Mouse (Mus musculus) hindbrain, embryonic 12.5 days (tissue): ENCODE results near the gene Pola2. TPM values are rescaled to one million over a fixed set of nuclear protein-coding genes. Genes with fewer than 3 reads are reported as not detected.

Experiments
- ATAC-seq: fragments of 200-750 bp; cut with Nextera tagmentation; 2 replicates; pipeline ENCODE4 v1.8.0; 2017; ENCODE audit warnings: moderate TSS enrichment; ENCODE audit not compliant: low FRiP score
- H3K27ac ChIP-seq: fragments of 300-500 bp; sonication (generic); 2 replicates; pipeline ENCODE4 v1.5.1; 2016; ENCODE audit warnings: mild to moderate bottlenecking
- H3K27me3 ChIP-seq: fragments of 300-500 bp; sonication (generic); 2 replicates; pipeline ENCODE4 v1.6.1; 2016; ENCODE audit warnings: mild to moderate bottlenecking
- H3K36me3 ChIP-seq: fragments of 300-500 bp; sonication (generic); 2 replicates; pipeline ENCODE4 v1.6.1; 2016; ENCODE audit warnings: mild to moderate bottlenecking
- H3K4me1 ChIP-seq: fragments of 300-500 bp; sonication (generic); 2 replicates; pipeline ENCODE4 v1.6.1; 2016
- H3K4me2 ChIP-seq: fragments of 300-500 bp; sonication (generic); replicated peaks from 2 replicates; pipeline ENCODE4 v1.6.1; 2016; ENCODE audit warnings: mild to moderate bottlenecking
- H3K4me3 ChIP-seq: fragments of 300-500 bp; sonication (generic); 2 replicates; pipeline ENCODE4 v1.5.1; 2016; ENCODE audit warnings: mild to moderate bottlenecking
- H3K9ac ChIP-seq: fragments of 300-500 bp; sonication (generic); 2 replicates; pipeline ENCODE4 v1.6.1; 2016; ENCODE audit warnings: mild to moderate bottlenecking, moderate library complexity
- H3K9me3 ChIP-seq: fragments of 300-500 bp; sonication (generic); replicated peaks from 2 replicates; pipeline ENCODE4 v1.6.1; 2016; ENCODE audit warnings: mild to moderate bottlenecking
- WGBS: fragments of 180-500 bp; shearing (Covaris S2); methylation state at CpG from one replicate; pipeline ENCODE4 v1.1.7; 2016; 5-methylcytosine and 5-hydroxymethylcytosine counted together
- polyA plus RNA-seq: library from polyadenylated mRNA; unstranded; fragments of >200 nt; fragmentation: Nextera tagmentation; extraction: Ambion mirVana; gene quantifications from 2 replicates; pipeline ENCODE4 v1.2.1, GENCODE M21; 2016

The Pola2 gene
- polyA plus RNA-seq, 1 experiment from 2014 or later: 49.2 TPM

DNA sequence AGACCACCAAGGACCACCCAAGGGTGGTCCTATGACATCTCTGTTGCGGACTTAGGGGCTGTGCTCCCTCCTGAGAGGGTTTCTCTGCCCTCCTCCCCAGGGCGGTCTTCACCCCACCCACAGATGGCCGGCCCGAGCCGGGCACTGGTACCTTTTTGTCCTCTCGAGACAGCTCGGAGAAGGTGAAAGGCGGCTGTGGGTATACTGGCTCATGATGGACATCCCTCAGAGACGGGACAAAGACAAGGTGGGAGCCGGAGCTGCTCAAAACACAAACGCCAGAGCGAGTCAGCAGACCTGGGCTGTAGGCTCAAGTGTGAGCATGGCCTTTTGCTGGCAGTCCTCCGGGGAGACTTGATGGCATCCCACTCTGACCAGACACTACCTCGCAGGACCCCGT is 20.6 kb downstream of the Pola2 start:
- Histone ChIP-seq H3K4me2 (no peak overlapping the region), H3K36me3 (peaks cover 41% of the 10 kb centered on the region), H3K9me3 (no peaks in the 10 kb centered on the region), H3K27me3 (no peaks in the 10 kb centered on the region), H3K4me3 (no peak overlapping the region), H3K4me1 (0 out of 2 replicates have a peak, but pooled peaks cover 2% of the 10 kb centered on the region), H3K27ac (no peak overlapping the region), H3K9ac (no peak overlapping the region)
- WGBS: 92% methylated on average over 15 of the region's 15 CpGs
- ATAC-seq: no peak

DNA sequence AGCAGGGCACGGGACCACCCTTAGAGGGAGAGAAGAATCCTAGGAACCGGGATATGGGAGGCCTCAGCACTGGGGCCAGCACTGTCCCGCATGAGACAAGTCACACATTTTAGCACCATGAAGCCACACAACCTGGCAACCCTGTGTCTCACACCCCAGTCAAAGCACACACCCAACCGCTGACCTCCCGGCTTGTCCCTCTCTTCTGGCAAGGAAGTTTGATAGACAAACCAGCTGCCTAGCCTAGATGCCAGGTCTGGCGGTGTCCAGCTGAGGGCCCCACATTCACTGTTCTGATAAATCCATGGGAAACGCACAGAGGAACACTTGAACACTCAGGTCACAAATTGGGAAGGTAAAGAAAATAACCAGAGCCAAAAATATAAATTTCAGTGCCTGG is 21.4 kb downstream of the Pola2 start:
- 91% methylated on average over 7 of the region's 7 CpGs for WGBS
- ATAC-seq: no peak

DNA sequence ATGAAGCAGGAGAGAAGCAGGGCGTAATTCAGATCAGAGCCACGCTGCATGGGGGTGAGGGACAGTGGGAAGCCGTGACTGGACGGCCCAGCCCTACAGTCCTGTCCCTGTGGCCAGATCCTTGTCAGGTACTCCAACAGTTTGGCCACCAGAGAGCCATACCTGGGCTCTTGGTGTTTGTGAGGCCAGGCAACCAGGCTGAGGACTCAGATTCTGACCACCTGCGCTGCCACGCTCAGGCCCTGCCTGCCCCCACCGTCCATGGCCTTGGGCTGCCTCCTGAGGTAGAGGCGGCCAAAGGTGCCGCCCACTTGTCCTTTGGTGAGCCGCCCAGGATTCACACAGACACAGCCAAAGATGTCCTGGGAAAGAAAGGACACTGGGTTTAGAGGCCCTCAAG is 23.3 kb downstream of the Pola2 start:
- Histone ChIP-seq H3K4me2 (no peak overlapping the region), H3K9ac (no peak overlapping the region), H3K4me3 (no peak overlapping the region), H3K4me1 (peaks cover 13% of the 10 kb centered on the region), H3K27ac (no peak overlapping the region), H3K27me3 (no peaks in the 10 kb centered on the region), H3K9me3 (no peaks in the 10 kb centered on the region), H3K36me3 (peaks cover 24% of the 10 kb centered on the region)
- WGBS: 91% methylated on average over 10 of the region's 10 CpGs
- ATAC-seq: no peak

More for the DNA sequence above, 21.4 kb downstream of the Pola2 start:
- H3K4me1 ChIP-seq: peaks cover 9% of the 10 kb centered on the region
- no peak overlapping the region for H3K27ac ChIP-seq
- no peak overlapping the region for H3K4me3 ChIP-seq
- peaks cover 35% of the 10 kb centered on the region for H3K36me3 ChIP-seq
- no peak overlapping the region for H3K4me2 ChIP-seq
- H3K9ac ChIP-seq: no peak overlapping the region
- H3K9me3 ChIP-seq: no peaks in the 10 kb centered on the region
- H3K27me3 ChIP-seq: no peaks in the 10 kb centered on the region

DNA sequence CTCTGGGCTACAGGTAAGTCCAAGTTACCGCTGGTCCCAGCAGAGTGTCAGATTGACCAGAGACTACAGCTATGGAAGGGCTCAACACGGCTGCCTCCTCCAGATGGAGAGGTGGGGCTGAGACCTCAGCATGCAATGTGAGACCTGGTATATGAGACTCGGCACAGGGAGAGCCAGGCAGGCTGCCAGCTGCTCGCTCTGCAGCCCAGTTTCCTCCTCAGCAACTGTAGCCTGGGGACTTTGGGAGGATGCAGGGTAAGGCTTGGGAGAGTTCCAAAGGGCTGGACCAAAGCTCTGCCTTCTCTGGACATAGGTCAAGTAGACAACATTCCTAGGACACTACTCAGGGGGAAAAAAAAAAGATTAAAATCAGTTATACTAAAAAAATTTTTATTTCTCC is 23.8 kb downstream of the Pola2 start:
- peaks cover 16% of the 10 kb centered on the region for H3K4me1 ChIP-seq
- H3K9ac ChIP-seq: no peak overlapping the region
- H3K4me3 ChIP-seq: no peak overlapping the region
- no peak for ATAC-seq
- 76% methylated on average over 4 of the region's 4 CpGs for WGBS
- H3K9me3 ChIP-seq: no peaks in the 10 kb centered on the region
- no peaks in the 10 kb centered on the region for H3K27me3 ChIP-seq
- no peak overlapping the region for H3K27ac ChIP-seq
- H3K4me2 ChIP-seq: no peak overlapping the region
- peaks cover 22% of the 10 kb centered on the region for H3K36me3 ChIP-seq

DNA sequence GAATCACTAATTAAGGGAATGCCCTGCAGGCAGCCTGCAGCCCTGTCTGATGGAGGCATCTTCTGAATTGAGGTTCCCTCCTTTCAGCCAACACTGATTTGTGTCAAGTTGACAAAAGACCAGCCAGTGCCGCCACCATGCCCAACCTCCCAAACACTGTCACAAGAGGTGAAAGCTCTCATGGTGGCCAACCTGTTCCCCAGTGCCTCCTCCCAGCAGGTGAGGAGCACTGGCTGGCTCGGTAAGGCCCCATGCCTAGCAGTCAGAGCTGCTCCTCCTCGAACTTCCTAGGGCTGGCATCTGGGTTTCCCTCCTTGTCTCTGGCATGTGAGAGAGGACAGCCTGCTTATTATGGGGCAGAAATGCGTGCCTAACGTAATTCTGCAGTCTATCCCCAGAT is 24.3 kb downstream of the Pola2 start:
- Histone ChIP-seq H3K4me2 (no peak overlapping the region), H3K4me3 (no peak overlapping the region), H3K27ac (no peak overlapping the region), H3K36me3 (peaks cover 20% of the 10 kb centered on the region), H3K9me3 (no peaks in the 10 kb centered on the region), H3K4me1 (peaks cover 18% of the 10 kb centered on the region), H3K9ac (no peak overlapping the region), H3K27me3 (no peaks in the 10 kb centered on the region)
- no peak for ATAC-seq
- WGBS: 80% methylated on average over 5 of the region's 5 CpGs

DNA sequence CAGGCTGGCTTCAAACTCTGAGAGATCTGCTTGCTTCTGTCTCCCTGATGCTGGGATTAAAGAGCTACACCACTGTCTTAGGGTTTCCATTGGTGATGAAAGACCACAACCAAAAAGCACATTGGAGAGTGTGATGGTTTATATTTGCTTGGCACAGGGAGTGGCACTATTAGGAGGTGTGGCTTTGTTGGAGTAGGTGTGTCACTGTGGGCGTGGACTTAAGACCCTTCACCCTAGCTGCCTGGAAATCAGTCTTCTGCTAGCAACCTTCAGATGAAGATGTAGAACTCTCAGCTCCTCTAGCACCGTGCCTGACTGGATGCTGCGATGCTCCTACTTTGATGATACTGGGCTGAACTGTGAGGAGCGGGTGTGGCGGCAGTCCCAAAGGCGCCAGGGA is 25.5 kb downstream of the Pola2 start:
- Histone ChIP-seq H3K4me2 (no peak overlapping the region), H3K9ac (no peak overlapping the region), H3K9me3 (no peaks in the 10 kb centered on the region), H3K36me3 (peaks cover 20% of the 10 kb centered on the region), H3K4me1 (peaks cover 18% of the 10 kb centered on the region), H3K27me3 (no peaks in the 10 kb centered on the region), H3K4me3 (no peak overlapping the region), H3K27ac (no peak overlapping the region)
- WGBS: 90% methylated on average over 6 of the region's 6 CpGs
- ATAC-seq: no peak

DNA sequence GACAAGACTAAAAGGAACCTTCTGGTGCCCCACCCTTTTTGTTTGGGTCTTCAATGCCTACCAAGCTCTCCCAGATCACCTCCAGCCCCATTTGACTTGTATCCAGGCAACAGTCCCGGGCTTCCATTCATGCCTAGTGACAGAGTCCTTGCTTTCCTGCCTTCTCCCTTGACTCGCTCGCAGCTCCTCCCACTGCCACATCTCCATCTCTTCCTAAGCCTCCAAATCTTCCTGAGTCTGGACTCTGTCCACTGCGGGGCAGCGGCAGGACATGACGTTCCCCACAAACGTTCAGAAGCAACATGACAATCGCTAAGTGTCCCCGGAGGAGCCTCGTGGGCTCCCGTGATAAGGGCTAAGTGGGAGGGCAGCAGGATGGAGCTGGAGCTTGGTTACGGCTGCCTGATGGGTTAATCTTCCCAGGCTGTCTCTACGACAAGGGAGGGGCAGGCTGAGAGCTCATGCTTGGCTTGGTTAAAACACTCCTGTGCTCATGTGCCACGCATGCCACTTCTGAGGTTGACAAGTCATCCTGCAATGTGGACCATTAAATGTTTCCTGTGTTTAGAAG is 26.1 kb downstream of the Pola2 start:
- Histone ChIP-seq H3K27me3 (no peaks in the 10 kb centered on the region), H3K27ac (peak overlapping the region; percentile 41; the same call in 1 of the 2 replicates), H3K9me3 (no peaks in the 10 kb centered on the region), H3K4me2 (peak overlapping the region; percentile 39), H3K4me1 (peaks cover 18% of the 10 kb centered on the region), H3K4me3 (no peak overlapping the region), H3K36me3 (peaks cover 16% of the 10 kb centered on the region), H3K9ac (no peak overlapping the region)
- peak; percentile 52; the same call in 1 of the 2 replicates for ATAC-seq
- 31% methylated on average over 14 of the region's 14 CpGs for WGBS

DNA sequence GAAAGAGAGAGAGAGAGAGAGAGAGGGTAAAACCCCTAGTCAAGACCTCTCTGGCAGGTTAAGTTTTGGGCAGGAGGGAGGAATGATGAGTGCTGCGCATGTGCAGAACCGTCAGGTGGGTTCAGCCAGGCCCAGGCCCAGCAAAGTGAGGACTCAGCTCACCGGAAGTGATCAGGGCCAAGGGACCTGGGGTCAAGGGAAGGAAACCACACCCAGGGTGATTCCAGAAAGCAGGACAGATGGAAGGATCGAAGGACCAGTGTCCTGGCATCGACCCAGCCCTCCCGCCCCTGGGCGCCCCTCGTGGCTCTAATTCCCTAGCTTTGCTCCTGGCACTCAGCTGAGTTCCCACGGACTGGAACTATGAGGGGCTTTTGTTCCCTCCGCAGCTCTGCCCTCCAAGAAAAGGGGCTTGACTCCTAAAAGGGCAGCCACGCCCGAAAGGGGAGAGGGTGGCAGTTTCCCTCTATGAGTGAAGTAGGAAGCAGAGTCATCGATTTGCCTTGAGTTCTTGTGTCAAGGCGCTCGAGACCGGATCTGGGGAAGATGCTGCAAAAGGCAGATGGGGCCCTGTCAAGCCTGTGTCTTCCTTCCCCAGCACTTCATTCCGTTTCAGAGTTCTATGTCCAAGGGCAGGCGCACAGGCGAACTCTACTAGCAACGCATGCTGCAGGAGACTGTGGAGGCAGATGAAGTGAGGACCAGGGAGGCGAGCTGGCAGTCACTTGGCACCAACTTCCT is 26.7 kb downstream of the Pola2 start:
- Histone ChIP-seq H3K9me3 (no peaks in the 10 kb centered on the region), H3K27ac (peak overlapping the region; percentile 45), H3K27me3 (no peaks in the 10 kb centered on the region), H3K4me1 (peaks cover 18% of the 10 kb centered on the region), H3K9ac (no peak overlapping the region), H3K36me3 (peaks cover 10% of the 10 kb centered on the region; the same call in 1 of the 2 replicates), H3K4me3 (no peak overlapping the region), H3K4me2 (no peak overlapping the region)
- 61% methylated on average over 21 of the region's 21 CpGs for WGBS
- peak; percentile 8; the same call in 1 of the 2 replicates for ATAC-seq

DNA sequence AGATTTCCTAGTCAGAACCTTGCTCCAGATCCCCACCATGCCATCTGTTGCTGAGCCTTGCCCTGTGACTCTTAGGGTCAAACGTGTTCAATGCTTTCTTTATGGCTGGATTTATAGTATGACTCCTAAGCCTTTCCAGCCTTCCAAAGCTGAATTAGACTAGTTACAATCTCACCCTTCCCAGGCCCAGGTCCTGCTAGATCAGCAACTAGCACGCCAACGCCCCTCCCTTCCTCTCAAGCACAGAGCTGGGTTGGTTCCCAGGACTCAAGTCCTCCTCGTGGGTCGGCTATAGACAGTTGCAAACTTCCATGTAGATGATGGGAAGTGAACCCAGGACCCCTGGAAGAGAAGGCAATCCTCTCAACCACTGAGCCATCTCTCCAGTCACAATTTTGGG is 28.3 kb downstream of the Pola2 start:
- Histone ChIP-seq H3K4me2 (no peak overlapping the region), H3K27ac (no peak overlapping the region), H3K27me3 (no peaks in the 10 kb centered on the region), H3K9me3 (no peaks in the 10 kb centered on the region), H3K4me3 (no peak overlapping the region), H3K9ac (no peak overlapping the region), H3K4me1 (peaks cover 18% of the 10 kb centered on the region), H3K36me3 (no peaks in the 10 kb centered on the region)
- ATAC-seq: no peak
- 79% methylated on average over 5 of the region's 5 CpGs for WGBS

DNA sequence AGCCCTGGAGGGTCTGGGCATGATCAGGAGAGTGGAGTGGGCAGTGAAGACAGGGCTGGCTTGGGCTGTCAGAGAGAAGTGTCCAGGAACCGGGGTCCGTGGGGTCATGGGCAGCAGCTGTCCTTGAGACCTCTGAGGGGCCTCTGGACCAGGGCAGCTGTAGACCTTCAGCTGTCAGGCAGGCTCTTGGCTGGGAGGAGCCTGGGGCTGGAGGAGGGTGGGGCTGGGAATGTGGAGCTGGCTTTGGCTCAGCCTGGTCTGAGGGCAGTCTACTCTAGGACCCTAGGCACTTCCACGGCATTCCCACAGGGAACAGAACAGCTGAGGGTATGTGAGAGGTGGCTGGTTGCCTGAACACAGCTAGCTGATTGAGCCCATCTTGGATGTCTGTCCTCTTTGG is 28.7 kb downstream of the Pola2 start:
- no peak overlapping the region for H3K4me2 ChIP-seq
- H3K27me3 ChIP-seq: no peaks in the 10 kb centered on the region
- H3K4me3 ChIP-seq: no peak overlapping the region
- no peaks in the 10 kb centered on the region for H3K36me3 ChIP-seq
- H3K9me3 ChIP-seq: no peaks in the 10 kb centered on the region
- peaks cover 18% of the 10 kb centered on the region for H3K4me1 ChIP-seq
- no peak for ATAC-seq
- 0 out of 2 replicates have a peak overlapping the region, but pooled peaks have one; percentile 32 for H3K9ac ChIP-seq
- no peak overlapping the region for H3K27ac ChIP-seq
- 64% methylated on average over 3 of the region's 3 CpGs for WGBS

DNA sequence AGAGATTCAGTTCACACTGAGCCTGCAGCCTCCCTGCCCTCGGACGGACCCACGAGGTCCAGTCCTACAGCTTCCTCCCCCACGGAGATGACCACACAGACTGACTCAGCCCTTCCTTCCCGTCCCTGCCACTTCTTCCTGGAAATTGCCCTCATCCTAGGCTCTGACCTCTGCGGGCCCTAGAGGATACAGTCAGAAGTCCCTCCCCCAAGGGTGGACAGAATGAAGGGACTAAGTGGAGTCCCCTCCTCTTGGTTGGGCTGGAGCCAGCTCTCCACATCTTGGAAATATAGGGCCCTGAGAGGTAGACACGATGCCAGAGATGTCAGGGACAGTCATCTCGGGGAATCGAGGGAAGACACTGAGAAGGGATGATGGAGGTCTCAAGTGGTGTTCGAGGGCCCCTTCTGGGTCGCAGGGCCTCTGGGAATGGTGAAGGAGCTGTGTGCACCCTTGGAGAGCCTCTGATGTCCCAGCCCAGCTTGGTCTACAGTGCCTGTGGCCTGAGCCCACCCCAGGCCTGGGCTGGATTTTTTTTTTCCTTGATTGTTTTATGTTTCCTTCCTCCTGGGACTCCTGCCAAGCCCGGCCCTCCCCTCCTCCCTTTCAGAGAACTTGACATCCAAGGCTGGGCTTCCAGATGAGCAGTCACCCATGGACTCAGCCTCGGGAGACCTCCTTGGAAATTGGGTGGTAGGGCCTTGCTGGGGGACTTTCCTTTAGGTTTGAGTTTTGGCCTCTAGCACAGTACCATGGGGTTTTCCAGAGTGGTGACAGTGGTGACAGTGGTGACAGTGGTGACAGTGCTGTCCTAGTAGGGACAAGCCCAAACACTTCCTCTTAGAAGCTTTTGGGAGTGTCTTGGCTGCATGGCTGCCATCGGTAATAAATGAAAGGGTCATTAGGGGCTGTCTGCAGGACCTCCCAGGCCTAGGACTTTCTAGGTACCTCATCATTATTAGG is 34.1 kb downstream of the Pola2 start:
- Histone ChIP-seq H3K4me3 (no peak overlapping the region), H3K4me2 (no peak overlapping the region), H3K27ac (no peak overlapping the region), H3K4me1 (peaks cover 8% of the 10 kb centered on the region; the same call in 1 of the 2 replicates), H3K9ac (no peak overlapping the region), H3K36me3 (no peaks in the 10 kb centered on the region), H3K27me3 (peaks cover 13% of the 10 kb centered on the region), H3K9me3 (no peaks in the 10 kb centered on the region)
- no peak for ATAC-seq
- 72% methylated on average over 14 of the region's 14 CpGs for WGBS

DNA sequence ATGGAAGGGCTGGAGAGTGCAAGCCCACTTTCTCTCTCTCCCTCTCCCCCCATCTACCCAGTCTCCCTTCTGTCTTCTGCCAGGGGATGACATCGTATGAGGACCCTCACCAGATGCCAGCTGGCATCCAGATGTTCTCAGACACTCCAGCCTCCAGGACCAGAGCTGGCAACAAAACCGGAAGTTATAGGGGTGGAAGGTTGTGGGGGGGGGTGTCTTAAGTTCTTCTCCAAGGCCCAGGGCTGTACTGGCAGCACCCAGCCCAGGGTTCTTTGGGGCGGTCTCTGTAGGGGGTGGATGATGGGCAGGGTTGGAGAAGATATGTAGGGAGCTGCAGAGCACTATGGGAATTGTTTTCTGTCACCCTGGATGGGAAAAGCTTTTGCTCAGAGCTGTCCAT is 35.5 kb downstream of the Pola2 start:
- 75% methylated on average over 3 of the region's 3 CpGs for WGBS
- Histone ChIP-seq H3K9ac (no peak overlapping the region), H3K27me3 (peaks cover 13% of the 10 kb centered on the region), H3K9me3 (no peaks in the 10 kb centered on the region), H3K36me3 (no peaks in the 10 kb centered on the region), H3K4me3 (no peak overlapping the region), H3K4me2 (no peak overlapping the region), H3K27ac (no peak overlapping the region), H3K4me1 (peaks cover 15% of the 10 kb centered on the region)
- no peak for ATAC-seq
